Mouse (Mus musculus): Measurements from ENCODE around the gene Ptbp3. TPM values are rescaled to one million over a fixed set of nuclear protein-coding genes. Genes with fewer than 3 reads are reported as not detected.

Gene Ptbp3
- polyA plus RNA-seq, 1 experiment from 2014 or later, result 23.7 TPM

- no peak overlapping the region for H3K4me2 ChIP-seq (ENCODE audit: low read length)
- 65% methylated on average over 1 of the region's 1 CpGs for WGBS
- H3K9ac ChIP-seq (replicated peaks; ENCODE audit: low read length), result no peak overlapping the region
- H3K4me3 ChIP-seq (replicated peaks; ENCODE audit: low read depth, low read length), result no peak overlapping the region
- no peaks in the 10 kb centered on the region for H3K27me3 ChIP-seq (ENCODE audit: control insufficient read depth, insufficient read depth, low read length)
- no peaks in the 10 kb centered on the region for H3K9me3 ChIP-seq (ENCODE audit: control insufficient read depth, low read length)
- ATAC-seq (ENCODE audit: low FRiP score, low TSS enrichment), result no peak
- no peak overlapping the region for H3K27ac ChIP-seq (replicated peaks; ENCODE audit: low read depth, low read length)
- no peak for DNase-seq
- no peaks in the 10 kb centered on the region for H3K4me1 ChIP-seq (ENCODE audit: control insufficient read depth, insufficient read depth, low read length)
- no peaks in the 10 kb centered on the region for H3K36me3 ChIP-seq (ENCODE audit: control insufficient read depth, insufficient read depth, low read length)
Measured at GRCm38 (mm10) chr4:59531172-59531571, 18.0 kb downstream of the Ptbp3 start.

- no peaks in the 10 kb centered on the region for H3K9me3 ChIP-seq (ENCODE audit: control insufficient read depth, low read length)
- WGBS, result 81% methylated on average over 3 of the region's 3 CpGs
- no peak overlapping the region for H3K9ac ChIP-seq (replicated peaks; ENCODE audit: low read length)
- no peak overlapping the region for H3K4me2 ChIP-seq (ENCODE audit: low read length)
- H3K36me3 ChIP-seq (ENCODE audit: control insufficient read depth, insufficient read depth, low read length), result no peaks in the 10 kb centered on the region; the same call in 1 of the 2 replicates
- ATAC-seq (ENCODE audit: low FRiP score, low TSS enrichment) (no peak), DNase-seq (no peak)
- H3K27ac ChIP-seq (replicated peaks; ENCODE audit: low read depth, low read length), result no peak overlapping the region
- no peaks in the 10 kb centered on the region for H3K4me1 ChIP-seq (ENCODE audit: control insufficient read depth, insufficient read depth, low read length)
- H3K27me3 ChIP-seq (ENCODE audit: control insufficient read depth, insufficient read depth, low read length), result no peaks in the 10 kb centered on the region
- H3K4me3 ChIP-seq (replicated peaks; ENCODE audit: low read depth, low read length), result no peak overlapping the region
Measured at GRCm38 (mm10) chr4:59527470-59527869, 21.7 kb downstream of the Ptbp3 start.

GRCm38 (mm10) chr4:59526728-59527127 lies 22.4 kb downstream of the Ptbp3 start:
- Histone ChIP-seq H3K9me3 (ENCODE audit: control insufficient read depth, low read length) (no peaks in the 10 kb centered on the region), H3K4me2 (ENCODE audit: low read length) (no peak overlapping the region), H3K27ac (replicated peaks; ENCODE audit: low read depth, low read length) (no peak overlapping the region), H3K9ac (replicated peaks; ENCODE audit: low read length) (no peak overlapping the region), H3K4me1 (ENCODE audit: control insufficient read depth, insufficient read depth, low read length) (no peaks in the 10 kb centered on the region), H3K4me3 (replicated peaks; ENCODE audit: low read depth, low read length) (no peak overlapping the region), H3K27me3 (ENCODE audit: control insufficient read depth, insufficient read depth, low read length) (no peaks in the 10 kb centered on the region), H3K36me3 (ENCODE audit: control insufficient read depth, insufficient read depth, low read length) (peaks cover 2% of the 10 kb centered on the region; the same call in 1 of the 2 replicates)
- ATAC-seq (ENCODE audit: low FRiP score, low TSS enrichment), result no peak
- WGBS, result 54% methylated on average over 2 of the region's 2 CpGs
- no peak for DNase-seq

GRCm38 (mm10) chr4:59524875-59525274 lies 24.3 kb downstream of the Ptbp3 start:
- no peaks in the 10 kb centered on the region for H3K4me1 ChIP-seq (ENCODE audit: control insufficient read depth, insufficient read depth, low read length)
- no peak for ATAC-seq (ENCODE audit: low FRiP score, low TSS enrichment)
- no peaks in the 10 kb centered on the region for H3K9me3 ChIP-seq (ENCODE audit: control insufficient read depth, low read length)
- H3K27me3 ChIP-seq (ENCODE audit: control insufficient read depth, insufficient read depth, low read length), result no peaks in the 10 kb centered on the region
- peaks cover 2% of the 10 kb centered on the region; the same call in 1 of the 2 replicates for H3K36me3 ChIP-seq (ENCODE audit: control insufficient read depth, insufficient read depth, low read length)
- no peak for DNase-seq
- no peak overlapping the region for H3K9ac ChIP-seq (replicated peaks; ENCODE audit: low read length)
- H3K27ac ChIP-seq (replicated peaks; ENCODE audit: low read depth, low read length), result no peak overlapping the region
- H3K4me3 ChIP-seq (replicated peaks; ENCODE audit: low read depth, low read length), result no peak overlapping the region
- no peak overlapping the region for H3K4me2 ChIP-seq (ENCODE audit: low read length)
- WGBS, result 83% methylated on average over 3 of the region's 3 CpGs

- H3K27ac ChIP-seq (replicated peaks; ENCODE audit: low read depth, low read length), result no peak overlapping the region
- H3K4me3 ChIP-seq (replicated peaks; ENCODE audit: low read depth, low read length), result no peak overlapping the region
- H3K27me3 ChIP-seq (ENCODE audit: control insufficient read depth, insufficient read depth, low read length), result no peaks in the 10 kb centered on the region
- peaks cover 8% of the 10 kb centered on the region for H3K36me3 ChIP-seq (ENCODE audit: control insufficient read depth, insufficient read depth, low read length)
- DNase-seq (no peak), ATAC-seq (ENCODE audit: low FRiP score, low TSS enrichment) (no peak)
- H3K4me1 ChIP-seq (ENCODE audit: control insufficient read depth, insufficient read depth, low read length), result no peaks in the 10 kb centered on the region
- H3K9me3 ChIP-seq (ENCODE audit: control insufficient read depth, low read length), result no peaks in the 10 kb centered on the region
- H3K4me2 ChIP-seq (ENCODE audit: low read length), result no peak overlapping the region
- H3K9ac ChIP-seq (replicated peaks; ENCODE audit: low read length), result no peak overlapping the region
Measured at GRCm38 (mm10) chr4:59510321-59510720, 38.8 kb downstream of the Ptbp3 start.

GRCm38 (mm10) chr4:59509558-59509957 lies 39.6 kb downstream of the Ptbp3 start:
- H3K9ac ChIP-seq (replicated peaks; ENCODE audit: low read length), result no peak overlapping the region
- ATAC-seq (ENCODE audit: low FRiP score, low TSS enrichment) (no peak), DNase-seq (no peak)
- 97% methylated on average over 2 of the region's 2 CpGs for WGBS
- H3K36me3 ChIP-seq (ENCODE audit: control insufficient read depth, insufficient read depth, low read length), result peaks cover 8% of the 10 kb centered on the region
- H3K4me2 ChIP-seq (ENCODE audit: low read length), result no peak overlapping the region
- H3K4me1 ChIP-seq (ENCODE audit: control insufficient read depth, insufficient read depth, low read length), result no peaks in the 10 kb centered on the region
- H3K9me3 ChIP-seq (ENCODE audit: control insufficient read depth, low read length), result no peaks in the 10 kb centered on the region
- no peak overlapping the region for H3K4me3 ChIP-seq (replicated peaks; ENCODE audit: low read depth, low read length)
- H3K27me3 ChIP-seq (ENCODE audit: control insufficient read depth, insufficient read depth, low read length), result no peaks in the 10 kb centered on the region
- no peak overlapping the region for H3K27ac ChIP-seq (replicated peaks; ENCODE audit: low read depth, low read length)

- H3K27ac ChIP-seq (replicated peaks; ENCODE audit: low read depth, low read length), result no peak overlapping the region
- H3K36me3 ChIP-seq (ENCODE audit: control insufficient read depth, insufficient read depth, low read length), result peaks cover 3% of the 10 kb centered on the region; the same call in 1 of the 2 replicates
- DNase-seq (no peak), ATAC-seq (ENCODE audit: low FRiP score, low TSS enrichment) (no peak)
- no peaks in the 10 kb centered on the region for H3K9me3 ChIP-seq (ENCODE audit: control insufficient read depth, low read length)
- 78% methylated on average over 2 of the region's 2 CpGs for WGBS
- no peak overlapping the region for H3K4me3 ChIP-seq (replicated peaks; ENCODE audit: low read depth, low read length)
- no peaks in the 10 kb centered on the region for H3K4me1 ChIP-seq (ENCODE audit: control insufficient read depth, insufficient read depth, low read length)
- H3K4me2 ChIP-seq (ENCODE audit: low read length), result no peak overlapping the region
- H3K27me3 ChIP-seq (ENCODE audit: control insufficient read depth, insufficient read depth, low read length), result no peaks in the 10 kb centered on the region
- no peak overlapping the region for H3K9ac ChIP-seq (replicated peaks; ENCODE audit: low read length)
Measured at GRCm38 (mm10) chr4:59507766-59508165, 41.4 kb downstream of the Ptbp3 start.

- WGBS, result 96% methylated on average over 3 of the region's 3 CpGs
- ATAC-seq (ENCODE audit: low FRiP score, low TSS enrichment), result no peak
- Histone ChIP-seq H3K27ac (replicated peaks; ENCODE audit: low read depth, low read length) (no peak overlapping the region), H3K27me3 (ENCODE audit: control insufficient read depth, insufficient read depth, low read length) (no peaks in the 10 kb centered on the region), H3K4me2 (ENCODE audit: low read length) (no peak overlapping the region), H3K4me1 (ENCODE audit: control insufficient read depth, insufficient read depth, low read length) (no peaks in the 10 kb centered on the region), H3K9ac (replicated peaks; ENCODE audit: low read length) (no peak overlapping the region), H3K9me3 (ENCODE audit: control insufficient read depth, low read length) (no peaks in the 10 kb centered on the region), H3K4me3 (replicated peaks; ENCODE audit: low read depth, low read length) (no peak overlapping the region), H3K36me3 (ENCODE audit: control insufficient read depth, insufficient read depth, low read length) (peaks cover 3% of the 10 kb centered on the region; the same call in 1 of the 2 replicates)
- peak; percentile 17 for DNase-seq
Measured at GRCm38 (mm10) chr4:59506704-59507103, 42.5 kb downstream of the Ptbp3 start.

- Histone ChIP-seq H3K4me2 (ENCODE audit: low read length) (no peak overlapping the region), H3K4me3 (replicated peaks; ENCODE audit: low read depth, low read length) (no peak overlapping the region), H3K9me3 (ENCODE audit: control insufficient read depth, low read length) (no peaks in the 10 kb centered on the region), H3K27me3 (ENCODE audit: control insufficient read depth, insufficient read depth, low read length) (no peaks in the 10 kb centered on the region), H3K27ac (replicated peaks; ENCODE audit: low read depth, low read length) (no peak overlapping the region), H3K36me3 (ENCODE audit: control insufficient read depth, insufficient read depth, low read length) (peaks cover 5% of the 10 kb centered on the region), H3K9ac (replicated peaks; ENCODE audit: low read length) (no peak overlapping the region), H3K4me1 (ENCODE audit: control insufficient read depth, insufficient read depth, low read length) (no peaks in the 10 kb centered on the region)
- no peak for ATAC-seq (ENCODE audit: low FRiP score, low TSS enrichment)
- DNase-seq, result no peak
- WGBS, result 78% methylated on average over 3 of the region's 3 CpGs
Measured at GRCm38 (mm10) chr4:59505481-59505880, 43.7 kb downstream of the Ptbp3 start.

Data from midbrain, embryonic 14.5 days (tissue).